Mouse (Mus musculus): ENCODE results near the gene Skint3. TPM values are rescaled to one million over a fixed set of nuclear protein-coding genes. Genes with fewer than 3 reads are reported as not detected.
"Not testable (repeated sequence)": the region's sequence is repeated elsewhere in the genome, so short reads cannot be mapped to it uniquely, and the experiment has no call there.

The Skint3 gene
- polyA plus RNA-seq, 1 experiment from 2014 or later, result not detected

- Histone ChIP-seq H3K9me3 (ENCODE audit: low read depth, low read length) (no peaks in the 10 kb centered on the region), H3K27ac (ENCODE audit: low read depth) (no peak overlapping the region), H3K4me2 (no peak overlapping the region), H3K4me3 (ENCODE audit: low read depth, low read length) (no peak overlapping the region), H3K9ac (no peak overlapping the region), H3K27me3 (ENCODE audit: insufficient read depth, low read length) (no peaks in the 10 kb centered on the region), H3K4me1 (ENCODE audit: insufficient read depth) (no peaks in the 10 kb centered on the region), H3K36me3 (ENCODE audit: insufficient read depth) (no peaks in the 10 kb centered on the region)
- ATAC-seq (ENCODE audit: insufficient read depth), result no peak
- no peak for DNase-seq
- 87% methylated on average over 3 of the region's 3 CpGs for WGBS
- TF ChIP-seq CTCF (IDR thresholded peaks at IDR 0.05; ENCODE audit: low read depth), result no peak
Measured at GRCm38 (mm10) chr4:112302855-112303509, 70.9 kb downstream of the Skint3 start.

- DNase-seq; H3K4me3 ChIP-seq (ENCODE audit: low read depth, low read length); H3K36me3 ChIP-seq (ENCODE audit: insufficient read depth); H3K9me3 ChIP-seq (ENCODE audit: low read depth, low read length); H3K27me3 ChIP-seq (ENCODE audit: insufficient read depth, low read length); H3K27ac ChIP-seq (ENCODE audit: low read depth); H3K9ac ChIP-seq; H3K4me2 ChIP-seq; ATAC-seq (ENCODE audit: insufficient read depth); H3K4me1 ChIP-seq (ENCODE audit: insufficient read depth): not testable (repeated sequence)
- WGBS, result 94% methylated on average over 14 of the region's 17 CpGs
Measured at GRCm38 (mm10) chr4:112349111-112349510, 117.1 kb downstream of the Skint3 start.

Other genes starting within 250 kb of the Skint3 start
- gene Skint1, start 226.0 kb upstream of the Skint3 start, polyA plus RNA-seq (2014; fragmentation: Nextera tagmentation; extraction: Ambion mirVana), result not detected in 2 replicates
- gene Skint4, start 160.2 kb upstream of the Skint3 start, polyA plus RNA-seq (2014; fragmentation: Nextera tagmentation; extraction: Ambion mirVana), result not detected in 2 replicates
- gene Skint9, start 201.7 kb downstream of the Skint3 start, polyA plus RNA-seq (2014; fragmentation: Nextera tagmentation; extraction: Ambion mirVana), result not detected in 2 replicates